Mouse (Mus musculus): ENCODE data around the gene Gm20388.

GRCm38 (mm10) chr8:120494903-120495302 is 584.3 kb downstream of the Gm20388 start:
- TF ChIP-seq CTCF (IDR thresholded peaks at IDR 0.05; ENCODE audit: low read depth) = no peak
- no peak for TF ChIP-seq EP300 (IDR thresholded peaks at IDR 0.05; ENCODE audit: low read depth)
